Mouse (Mus musculus) erythroid progenitor cell, adult 5-6 weeks (primary cell): ENCODE measurements around the gene Trappc6a. TPM values are rescaled to one million over a fixed set of nuclear protein-coding genes. Genes with fewer than 3 reads are reported as not detected.

Experiments used
- ATAC-seq: replicated peaks from 2 replicates; pipeline ENCODE4 v1.8.0; 2016; ENCODE audit warnings: moderate number of reproducible peaks, mild to moderate bottlenecking, moderate TSS enrichment, inconsistent platforms; ENCODE audit not compliant: poor library complexity, low FRiP score, severe bottlenecking
- total RNA-seq, 2 experiments: library from RNA; stranded (forward) in 1 of 2; stranded (reverse) in 1 of 2; fragments of 150-400 nt in 1 of 2; fragments of 186-747, 209-891 nt in 1 of 2; gene quantifications; 2 replicates each; pipeline versions ENCODE4 v1.2.3 to v1.2.4; 2015 to 2017; ENCODE audit warnings: low replicate concordance in 2 of 2

Gene Trappc6a
- total RNA-seq, 2 experiments from 2014 or later = 3.5 to 31.9 TPM

DNA sequence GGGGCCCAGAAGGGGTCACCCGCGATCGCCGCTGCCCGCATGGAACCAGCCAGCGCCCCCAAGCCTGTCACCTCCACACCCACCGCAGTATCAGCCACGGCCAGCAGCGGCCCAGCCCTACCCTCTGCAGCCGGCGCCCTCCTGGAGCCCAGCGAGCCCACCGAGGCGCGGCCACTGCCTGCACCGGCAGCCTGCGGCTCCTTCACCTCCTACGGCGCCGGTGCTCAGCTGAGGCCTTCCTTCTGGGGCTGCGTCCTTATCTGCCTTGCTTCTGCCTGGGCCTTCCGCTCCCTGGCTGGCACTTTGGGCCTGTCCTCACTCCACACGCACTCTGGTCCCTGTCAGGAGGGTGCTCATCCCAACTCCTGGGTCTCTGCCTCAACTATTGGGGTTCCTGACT lies 11.8 kb downstream of the Trappc6a start:
- no peak for ATAC-seq

DNA sequence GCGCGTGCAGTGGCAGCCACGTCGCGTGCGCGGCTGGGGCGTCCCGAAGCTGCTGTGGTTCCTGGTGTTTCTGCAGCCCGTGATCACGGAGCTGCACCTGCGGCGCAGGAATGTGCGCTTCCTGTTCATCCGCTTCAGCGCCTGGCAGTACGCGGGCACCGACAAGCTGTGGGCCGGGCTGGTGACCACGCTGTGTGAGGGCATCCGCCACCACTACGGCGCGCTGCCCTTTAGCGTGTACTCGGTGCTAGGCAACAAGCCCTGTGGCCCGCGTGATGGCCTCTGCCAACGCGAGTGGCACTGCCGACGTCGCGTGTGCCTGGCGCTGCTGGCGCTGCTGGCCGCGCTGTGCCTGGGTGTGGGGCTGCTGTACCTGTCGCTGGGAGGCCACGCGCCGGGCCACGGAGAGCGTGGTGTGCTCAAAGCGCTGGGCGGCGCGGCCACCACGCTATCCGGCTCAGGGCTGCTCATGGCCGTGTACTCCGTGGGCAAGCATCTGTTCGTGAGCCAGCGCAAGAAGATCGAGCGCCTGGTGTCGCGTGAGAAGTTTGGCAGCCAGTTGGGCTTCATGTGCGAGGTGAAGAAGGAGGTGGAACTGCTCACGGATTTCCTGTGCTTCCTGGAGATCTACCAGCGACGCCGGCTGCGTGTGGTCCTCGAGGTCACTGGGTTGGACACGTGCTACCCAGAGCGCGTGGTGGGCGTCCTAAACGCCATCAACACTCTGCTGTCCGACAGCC lies 15.0 kb downstream of the Trappc6a start:
- no peak for ATAC-seq

DNA sequence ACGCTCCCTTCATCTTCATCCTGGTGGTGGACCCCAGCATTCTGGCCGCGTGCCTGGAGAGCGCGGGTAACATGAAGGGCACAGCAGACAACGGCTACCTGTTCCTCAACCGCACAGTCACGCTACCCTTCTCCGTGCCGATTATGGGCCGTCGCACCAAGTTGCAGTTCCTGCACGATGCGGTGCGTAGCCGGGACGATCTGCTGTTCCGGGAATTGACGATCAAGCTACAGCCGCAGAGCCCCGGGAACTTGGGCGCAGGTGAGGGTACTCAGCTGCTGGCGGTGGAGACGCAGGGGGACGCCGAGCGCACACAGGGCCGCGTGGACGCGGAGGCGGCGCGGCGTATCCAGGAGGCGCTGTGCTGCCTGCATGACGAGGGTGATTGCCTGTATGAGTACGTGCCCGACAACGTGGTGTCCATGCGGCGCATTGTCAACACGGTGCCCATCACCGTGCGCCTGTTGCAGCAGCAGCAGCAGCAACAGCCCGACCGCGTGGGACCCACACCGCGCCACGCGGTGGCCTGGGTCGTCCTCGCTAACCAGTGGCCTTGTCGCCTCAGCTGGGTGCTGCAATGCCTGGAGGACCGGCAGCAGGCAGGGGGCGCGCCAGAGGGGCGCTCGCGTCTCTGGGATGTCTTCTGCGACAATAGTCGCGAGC lies 15.7 kb downstream of the Trappc6a start:
- ATAC-seq = no peak

DNA sequence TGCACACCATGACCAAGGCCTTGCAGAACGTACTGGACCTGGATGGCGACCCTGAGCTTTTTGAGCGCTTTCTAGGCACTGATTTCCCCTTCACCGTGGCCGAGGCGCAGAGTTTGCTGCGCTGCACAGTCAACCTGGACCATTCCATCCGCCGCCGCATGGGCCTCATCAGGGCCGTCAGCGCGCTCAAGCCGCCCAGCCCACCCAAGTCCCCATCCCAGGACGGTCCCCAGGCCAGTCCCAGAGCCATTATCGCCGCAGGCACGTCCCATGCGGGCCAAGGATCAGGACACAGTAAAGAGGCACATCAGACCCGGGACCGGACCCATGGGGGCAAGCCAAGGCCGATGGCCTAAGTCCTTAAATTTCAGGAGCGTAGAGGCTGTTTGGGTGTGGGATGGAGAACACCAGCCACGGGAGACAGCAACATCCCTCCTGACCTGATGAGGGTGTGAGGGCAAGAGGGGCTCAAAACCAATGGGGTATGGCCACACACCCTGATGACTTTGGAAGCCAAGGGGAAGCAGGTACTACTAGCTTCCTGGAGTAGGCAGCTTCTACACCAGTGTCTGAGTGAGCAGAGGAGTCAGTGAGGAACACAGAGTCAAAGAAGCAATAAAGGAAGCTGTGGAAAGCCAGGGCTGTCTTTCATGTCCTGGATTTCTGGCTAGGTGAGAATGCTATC lies 16.4 kb downstream of the Trappc6a start:
- no peak for ATAC-seq

DNA sequence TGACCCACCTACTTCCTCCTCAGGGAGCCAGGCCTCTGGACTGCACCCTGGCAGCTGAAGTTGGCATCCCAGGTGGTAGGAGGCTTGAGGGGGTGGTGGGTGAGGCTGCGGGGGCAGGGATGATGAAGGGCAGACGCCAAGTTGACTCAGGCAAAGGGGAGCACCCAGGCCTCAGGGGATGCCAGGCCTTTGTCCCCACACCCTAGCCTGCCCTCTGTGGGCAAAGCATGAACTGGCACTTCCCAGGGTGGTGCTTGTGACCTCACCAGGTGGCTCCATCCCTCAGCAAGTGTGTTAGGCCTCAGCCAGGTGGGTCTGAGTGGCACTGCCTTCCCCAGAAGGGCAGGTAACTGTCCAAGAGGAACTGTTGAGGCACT lies 16.9 kb downstream of the Trappc6a start:
- ATAC-seq = no peak

DNA sequence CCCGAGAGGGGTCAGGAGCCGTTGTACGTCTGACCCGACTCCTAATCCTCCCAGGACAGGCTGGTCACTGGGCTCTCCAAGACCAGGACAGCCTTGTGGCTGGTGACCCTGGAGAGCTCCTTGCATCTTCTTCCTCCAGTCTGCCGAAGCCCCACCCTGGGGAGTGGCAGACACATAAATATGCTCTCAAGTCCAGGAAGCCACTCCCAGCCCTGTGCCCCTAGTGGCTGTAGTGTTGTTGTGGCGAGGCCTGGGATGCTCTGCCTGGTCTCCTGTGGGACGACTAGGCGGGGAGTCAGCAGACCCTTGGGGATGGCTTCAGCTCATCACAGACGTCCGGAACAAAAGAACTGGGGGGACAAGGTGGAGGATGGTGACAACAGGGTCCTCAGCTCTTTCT lies 22.9 kb downstream of the Trappc6a start:
- ATAC-seq = no peak

DNA sequence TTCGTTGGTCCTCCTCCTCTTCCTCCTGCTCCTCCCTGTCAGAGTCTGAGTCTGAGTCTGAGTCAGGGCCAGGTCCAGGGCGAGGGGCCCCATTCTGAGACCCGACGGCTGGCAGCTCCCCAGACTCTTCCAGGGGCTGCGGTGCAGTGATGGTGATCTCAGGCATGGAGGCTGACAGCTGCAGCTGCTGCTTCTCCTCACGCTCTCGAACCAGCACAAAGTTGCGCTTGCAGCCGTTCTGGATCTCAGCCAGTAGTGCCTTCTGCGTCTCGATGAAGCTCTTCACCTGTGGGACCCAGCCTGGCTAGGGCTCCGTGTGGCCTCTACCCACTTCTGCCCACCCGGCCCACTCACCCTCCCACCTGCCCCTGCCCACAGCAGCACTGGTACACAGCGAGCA lies 24.0 kb downstream of the Trappc6a start:
- no peak for ATAC-seq

DNA sequence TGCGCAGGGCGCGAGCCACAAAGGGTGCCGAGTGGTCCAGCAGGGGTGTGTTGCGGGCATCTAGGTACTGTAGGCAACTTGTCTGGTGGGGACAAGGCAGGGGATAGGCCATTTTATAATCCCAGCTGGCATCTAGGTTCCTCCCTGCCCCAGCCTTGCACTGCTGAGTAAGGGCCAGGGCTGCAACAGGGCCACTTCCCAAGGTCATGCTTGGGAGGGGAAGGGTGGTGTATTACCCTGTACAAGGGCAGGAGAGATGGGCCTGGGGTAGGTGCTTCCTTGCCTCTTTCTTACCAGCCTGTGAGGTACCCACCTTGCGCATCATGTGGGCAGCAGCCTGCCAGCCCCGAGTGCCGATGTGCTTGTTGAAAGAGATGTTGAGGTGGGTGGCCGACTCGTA lies 26.5 kb downstream of the Trappc6a start:
- no peak for ATAC-seq

DNA sequence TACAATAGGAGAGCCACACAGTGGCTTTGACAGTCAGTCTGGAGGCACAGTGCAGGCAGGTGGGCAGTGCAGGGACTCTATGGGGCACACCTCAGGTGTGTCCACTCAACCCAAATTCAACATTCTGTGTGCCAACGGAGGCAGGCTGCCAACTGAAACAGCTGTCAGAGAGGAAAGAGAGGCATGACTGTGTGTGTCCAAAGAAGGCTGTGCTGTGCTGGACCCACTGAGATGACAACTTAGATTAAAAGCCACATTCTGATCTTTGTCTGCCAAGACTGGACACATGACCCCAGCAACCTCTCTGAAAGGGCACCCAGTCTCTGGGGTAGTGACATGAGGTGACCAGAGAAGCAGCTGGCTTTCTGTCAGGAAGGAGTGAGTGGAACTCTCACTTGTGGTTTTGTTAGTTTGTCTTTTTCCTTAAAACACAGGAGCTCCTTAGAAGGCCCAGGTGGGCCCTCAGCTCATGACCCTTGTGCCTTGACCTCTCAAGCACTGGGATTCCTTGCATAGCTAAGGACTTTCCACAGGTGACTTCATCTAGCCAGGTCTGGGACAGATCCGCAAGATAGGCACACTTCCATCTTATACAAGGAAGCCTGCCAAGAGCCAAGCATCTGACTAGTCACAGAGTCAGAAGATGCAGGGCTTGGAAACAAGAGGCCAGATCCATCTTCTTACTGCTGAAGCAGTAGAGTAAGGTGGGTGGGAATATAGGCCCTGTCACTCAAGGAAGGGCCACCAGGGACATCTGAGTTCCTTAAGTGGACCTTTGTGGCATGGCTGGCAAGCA lies 32.8 kb downstream of the Trappc6a start:
- no peak for ATAC-seq

DNA sequence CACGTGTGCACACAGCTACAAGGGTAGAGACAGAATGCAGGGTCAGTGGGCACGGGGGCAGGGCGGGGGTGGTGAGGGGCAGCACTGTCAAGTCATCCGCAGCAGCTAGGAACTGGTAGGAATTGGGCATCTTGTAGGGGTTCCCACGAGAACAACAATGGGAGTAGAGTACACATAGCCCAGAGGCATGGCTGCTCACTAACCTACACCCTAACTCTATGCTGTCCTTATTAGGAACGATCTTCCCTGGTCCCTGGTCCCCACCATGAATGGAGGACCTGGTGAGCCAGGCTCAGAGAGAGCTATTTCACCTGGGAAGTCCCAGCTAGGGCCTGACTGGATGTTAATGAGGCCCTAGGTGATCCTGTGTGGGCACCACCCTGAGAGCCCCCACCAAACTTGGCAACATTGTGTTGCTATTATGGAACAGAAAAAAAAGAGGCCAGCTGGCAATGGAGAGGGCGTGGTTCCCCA lies 33.5 kb downstream of the Trappc6a start:
- ATAC-seq = no peak

DNA sequence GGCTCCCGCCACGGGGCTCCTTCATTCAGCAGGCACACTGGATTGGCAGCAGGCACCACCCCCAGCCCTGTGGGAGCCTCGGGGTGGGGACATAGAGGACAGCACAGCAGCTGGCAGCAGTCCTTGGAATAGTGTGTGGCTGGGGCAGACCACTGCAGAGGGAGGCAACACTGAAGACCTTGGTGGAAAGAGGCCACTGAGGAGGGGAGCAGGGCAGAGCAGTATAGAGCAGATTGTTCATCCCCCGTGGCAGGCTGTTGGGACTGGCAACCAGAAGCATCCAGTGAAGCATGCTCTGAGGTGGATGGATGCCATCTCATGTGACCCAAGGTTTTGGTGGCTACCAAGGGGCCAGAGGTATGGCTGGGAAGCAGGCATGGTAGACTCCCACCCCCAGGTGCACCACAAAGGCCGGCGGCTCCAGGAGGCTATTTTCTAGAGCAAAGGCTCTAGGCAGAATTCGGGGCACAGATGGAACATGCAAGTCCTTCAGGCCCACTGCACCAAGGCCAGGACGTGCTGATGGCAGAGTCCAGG lies 34.0 kb downstream of the Trappc6a start:
- ATAC-seq = 0 out of 2 replicates have a peak, but pooled peaks have one; percentile 21

DNA sequence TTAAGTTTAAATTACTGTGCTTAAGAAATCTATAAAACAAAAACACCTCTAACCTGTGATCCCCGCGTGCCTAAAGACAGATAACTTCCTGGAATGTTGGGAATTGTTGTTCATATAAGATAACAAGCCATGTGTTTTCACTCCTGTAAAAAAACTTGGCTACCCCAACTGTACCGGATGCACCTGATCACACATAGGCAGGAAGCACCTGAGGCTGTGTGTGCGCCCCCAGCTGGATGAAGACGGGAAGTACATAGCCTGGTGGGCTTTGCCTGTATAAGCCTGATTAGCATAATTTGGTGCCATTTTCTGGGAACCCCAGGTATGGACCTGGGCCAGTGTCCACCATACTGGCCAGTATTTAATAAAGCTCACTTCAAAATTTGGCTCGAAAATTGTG lies 35.4 kb downstream of the Trappc6a start:
- ATAC-seq = no peak

DNA sequence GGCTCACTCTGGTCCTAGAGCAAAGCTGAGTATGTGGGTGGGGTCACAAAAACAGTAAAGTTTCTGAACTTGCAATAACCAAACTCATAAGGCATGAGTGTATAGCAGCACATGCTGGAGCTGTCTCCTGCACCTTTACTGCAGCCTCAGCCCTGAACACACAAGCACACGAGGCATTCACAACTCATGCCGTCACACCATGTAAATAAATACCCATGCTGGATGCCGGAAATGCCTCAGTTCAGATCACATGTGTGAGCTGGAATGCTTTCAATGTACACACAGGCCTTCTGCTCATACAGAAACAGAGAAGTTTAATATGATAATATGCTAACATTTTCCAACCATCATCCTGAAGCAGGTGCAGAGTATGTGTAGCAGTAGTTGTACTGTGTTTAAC lies 37.8 kb downstream of the Trappc6a start:
- ATAC-seq = no peak

DNA sequence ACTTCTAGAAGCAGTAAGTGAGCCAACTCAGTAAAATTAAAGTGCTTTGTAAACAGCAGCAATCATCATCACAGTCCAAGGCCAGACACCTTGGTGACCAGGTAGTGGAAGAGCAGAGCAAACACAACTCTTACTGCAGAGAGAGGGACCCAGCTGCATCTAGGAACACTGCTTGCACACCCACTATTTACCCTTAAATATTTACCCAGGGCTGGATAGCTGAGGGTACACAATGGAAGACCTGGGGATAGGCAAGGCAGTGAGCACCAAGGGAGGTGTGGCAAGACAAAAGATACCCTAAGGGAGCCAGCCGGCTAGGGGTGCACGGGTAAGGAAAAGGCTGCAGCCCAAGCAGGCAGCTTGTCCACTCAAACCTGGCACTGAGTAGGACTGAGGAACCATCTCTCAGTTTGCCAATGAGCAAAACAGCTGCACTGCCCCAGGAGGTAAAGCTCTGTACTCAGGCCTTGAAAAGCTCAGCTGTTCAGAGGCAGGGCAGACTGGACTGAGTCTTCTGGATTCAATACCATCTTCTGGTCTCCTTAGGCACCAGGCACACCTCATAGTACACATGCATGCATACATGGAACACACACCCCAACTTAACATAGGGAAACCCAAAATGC lies 39.3 kb downstream of the Trappc6a start:
- ATAC-seq = no peak

DNA sequence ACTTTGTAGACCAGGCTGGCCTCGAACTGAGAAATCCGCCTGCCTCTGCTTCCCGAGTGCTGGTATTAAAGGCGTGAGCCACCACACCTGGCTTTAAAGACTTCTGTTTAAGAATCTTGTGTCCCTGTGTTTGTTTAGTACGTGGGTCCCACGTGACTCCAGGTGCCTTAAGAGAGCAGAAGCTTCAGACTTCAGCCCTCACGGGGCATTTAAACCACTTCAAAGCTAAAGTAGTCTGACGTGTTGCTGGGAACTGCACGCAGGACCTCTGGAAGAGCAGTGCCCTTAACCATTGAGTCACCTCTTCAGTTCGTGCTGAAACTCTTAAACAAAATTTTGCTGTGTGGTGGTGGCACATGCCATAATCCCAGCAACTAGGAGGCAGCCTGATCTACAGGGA lies 41.2 kb downstream of the Trappc6a start:
- ATAC-seq = no peak

DNA sequence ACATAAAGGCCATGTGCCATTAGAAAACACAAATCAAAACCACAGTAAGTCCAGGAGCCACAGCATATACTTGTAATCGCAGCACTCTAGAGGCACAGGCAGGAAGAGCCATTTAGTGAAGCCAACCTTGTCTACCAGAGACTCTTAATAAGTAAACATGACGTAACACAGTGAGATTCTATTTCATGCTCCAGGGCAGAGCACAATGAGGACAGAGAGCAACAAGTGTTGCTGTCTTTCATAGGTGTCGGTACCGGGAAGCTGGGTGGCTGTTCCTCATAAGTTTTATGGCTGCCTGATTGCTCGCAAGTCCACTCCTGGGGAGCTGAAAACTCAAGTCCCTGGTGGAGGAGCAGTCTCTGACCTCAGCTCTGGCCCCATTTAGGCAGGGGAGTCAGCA lies 43.4 kb downstream of the Trappc6a start:
- ATAC-seq = no peak

DNA sequence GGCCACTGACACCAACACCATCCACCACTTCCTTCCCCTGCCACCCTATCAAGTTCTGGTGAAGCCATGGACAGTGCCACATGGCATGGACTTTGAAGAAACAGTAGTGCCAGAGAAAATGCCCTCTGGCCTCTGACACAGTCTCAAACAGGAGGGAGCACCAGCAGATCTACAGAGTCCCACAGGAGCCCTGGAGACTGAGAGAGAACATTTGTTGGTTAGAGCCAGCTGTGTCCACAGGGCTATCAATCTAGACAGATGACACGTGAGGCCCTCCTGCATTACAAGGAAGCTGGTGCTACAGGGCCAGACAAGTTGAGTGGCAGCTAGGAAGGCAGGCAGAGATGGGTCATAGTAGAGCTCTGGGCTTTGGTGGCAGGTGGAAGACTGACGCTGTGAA lies 44.2 kb downstream of the Trappc6a start:
- no peak for ATAC-seq

DNA sequence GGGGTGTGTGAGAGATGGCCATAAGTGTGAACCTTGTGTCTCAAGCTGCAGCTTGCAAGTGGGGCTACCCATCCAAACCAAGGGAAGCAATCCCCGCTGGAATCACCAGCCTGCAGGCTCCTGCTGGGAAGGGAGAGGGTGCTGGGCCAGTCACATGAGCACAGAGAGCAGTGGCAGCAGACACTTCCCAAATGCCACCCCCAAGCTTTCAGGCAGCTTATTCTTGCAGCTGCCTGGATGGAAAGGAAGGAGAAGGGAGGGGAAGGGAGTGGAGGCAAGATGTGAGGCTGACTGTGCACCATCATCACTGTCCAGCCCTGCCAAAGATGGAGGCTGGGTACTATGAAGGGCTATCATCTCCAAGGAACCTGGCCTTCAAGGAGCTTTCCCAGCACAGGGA lies 46.0 kb downstream of the Trappc6a start:
- no peak for ATAC-seq

DNA sequence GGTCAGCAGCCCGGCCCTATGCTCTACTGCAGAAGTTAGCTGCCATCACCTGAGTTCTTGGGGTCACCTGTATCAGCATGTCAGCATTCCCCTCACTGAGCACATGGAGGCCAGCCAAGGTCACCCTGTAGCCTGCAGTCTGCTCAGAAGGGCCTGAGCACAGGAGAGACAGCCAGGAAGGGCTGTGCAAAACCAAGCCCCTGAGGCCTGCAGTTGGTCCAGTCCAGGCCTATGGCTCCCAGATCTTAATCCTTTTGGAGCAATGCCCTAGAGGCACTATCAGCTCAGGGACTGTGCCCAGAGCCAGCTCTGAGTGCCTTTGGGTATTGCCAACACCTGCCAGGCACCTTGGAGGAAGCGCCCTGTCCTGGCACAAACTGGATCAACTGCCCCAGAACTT lies 48.9 kb downstream of the Trappc6a start:
- ATAC-seq = no peak
